Mouse (Mus musculus) forebrain, embryonic 14.5 days (tissue): Measurements from ENCODE around the gene Mamstr. TPM values are rescaled to one million over a fixed set of nuclear protein-coding genes. Genes with fewer than 3 reads are reported as not detected.

Experiments
- ATAC-seq: fragments of 200-750 bp; cut with Nextera tagmentation; 2 replicates; pipeline ENCODE4 v1.8.0; 2017; ENCODE audit warnings: mild to moderate bottlenecking, moderate library complexity
- DNase-seq: peaks from one replicate; pipeline ENCODE4 v3.0.0-alpha.2; 2015; ENCODE audit warnings: low spot score
- H3K27ac ChIP-seq: fragments of 300-500 bp; sonication (generic); 2 replicates; pipeline ENCODE4 v1.5.1; 2014; ENCODE audit warnings: low read depth, mild to moderate bottlenecking, control low read depth, low read length, moderate library complexity
- H3K27me3 ChIP-seq: fragments of 300-500 bp; sonication (generic); replicated peaks from 2 replicates; pipeline ENCODE4 v1.6.1; 2014; ENCODE audit warnings: low read length, control low read depth, mixed read lengths; ENCODE audit not compliant: control insufficient read depth, insufficient read depth
- H3K36me3 ChIP-seq: fragments of 300-500 bp; sonication (generic); 2 replicates; pipeline ENCODE4 v1.6.1; 2014; ENCODE audit warnings: low read length, control low read depth; ENCODE audit not compliant: control insufficient read depth, insufficient read depth
- H3K4me1 ChIP-seq: fragments of 300-500 bp; sonication (generic); 2 replicates; pipeline ENCODE4 v1.6.1; 2014; ENCODE audit warnings: antibody characterized with exemption, low read length, control low read depth; ENCODE audit not compliant: control insufficient read depth, insufficient read depth
- H3K4me2 ChIP-seq: fragments of 300-500 bp; sonication (generic); 2 replicates; pipeline ENCODE4 v1.6.1; 2014; ENCODE audit warnings: mild to moderate bottlenecking, control low read depth, low read length
- H3K4me3 ChIP-seq: fragments of 300-500 bp; sonication (generic); 2 replicates; pipeline ENCODE4 v1.5.1; 2014; ENCODE audit warnings: low read depth, low read length, control low read depth
- H3K9ac ChIP-seq: fragments of 300-500 bp; sonication (generic); 2 replicates; pipeline ENCODE4 v1.6.1; 2014; ENCODE audit warnings: mild to moderate bottlenecking, low read length, control low read depth, moderate library complexity
- H3K9me3 ChIP-seq: fragments of 300-500 bp; sonication (generic); replicated peaks from 2 replicates; pipeline ENCODE4 v1.6.1; 2016; ENCODE audit warnings: low read length, control low read depth, mixed read lengths; ENCODE audit not compliant: control insufficient read depth
- WGBS: fragments of 180-500 bp; shearing (Covaris S2); extraction: QIAGEN DNeasy Blood & Tissue Kit; methylation state at CpG from one replicate; pipeline ENCODE4 v1.1.7; 2014; 5-methylcytosine and 5-hydroxymethylcytosine counted together
- polyA plus RNA-seq: library from polyadenylated mRNA; unstranded; fragments of >200 nt; fragmentation: Nextera tagmentation; extraction: Ambion mirVana; gene quantifications from 2 replicates; pipeline ENCODE4 v1.2.1, GENCODE M21; 2014

The Mamstr gene
- polyA plus RNA-seq, 1 experiment from 2014 or later = 1.3 TPM

DNA sequence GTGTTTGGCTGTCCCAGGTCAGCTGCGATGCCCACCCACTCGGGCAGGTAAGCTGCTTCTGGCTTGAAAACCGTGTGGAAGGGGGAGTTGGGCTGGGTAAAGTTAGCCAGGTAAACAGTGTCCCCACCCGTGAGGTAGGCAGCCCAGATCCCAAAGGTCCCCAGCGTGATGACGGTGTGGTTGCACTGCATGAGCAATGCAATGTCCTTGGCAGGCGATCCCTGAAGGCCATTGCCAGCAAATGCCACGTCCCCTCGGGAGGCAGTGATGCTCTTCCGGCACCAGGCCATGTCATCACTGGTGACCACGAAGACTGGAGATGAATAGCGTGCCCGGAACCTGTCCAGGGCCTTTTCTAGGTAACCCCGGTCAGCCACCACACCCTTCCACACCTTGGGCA lies 38.7 kb downstream of the Mamstr start:
- no peaks in the 10 kb centered on the region for H3K27me3 ChIP-seq
- H3K4me1 ChIP-seq = no peaks in the 10 kb centered on the region
- H3K36me3 ChIP-seq = no peaks in the 10 kb centered on the region
- no peak overlapping the region for H3K4me2 ChIP-seq
- no peak overlapping the region for H3K27ac ChIP-seq
- no peaks in the 10 kb centered on the region for H3K9me3 ChIP-seq
- DNase-seq = no peak
- WGBS = 93% methylated on average over 14 of the region's 14 CpGs
- no peak for ATAC-seq
- H3K9ac ChIP-seq = no peak overlapping the region
- H3K4me3 ChIP-seq = no peak overlapping the region

DNA sequence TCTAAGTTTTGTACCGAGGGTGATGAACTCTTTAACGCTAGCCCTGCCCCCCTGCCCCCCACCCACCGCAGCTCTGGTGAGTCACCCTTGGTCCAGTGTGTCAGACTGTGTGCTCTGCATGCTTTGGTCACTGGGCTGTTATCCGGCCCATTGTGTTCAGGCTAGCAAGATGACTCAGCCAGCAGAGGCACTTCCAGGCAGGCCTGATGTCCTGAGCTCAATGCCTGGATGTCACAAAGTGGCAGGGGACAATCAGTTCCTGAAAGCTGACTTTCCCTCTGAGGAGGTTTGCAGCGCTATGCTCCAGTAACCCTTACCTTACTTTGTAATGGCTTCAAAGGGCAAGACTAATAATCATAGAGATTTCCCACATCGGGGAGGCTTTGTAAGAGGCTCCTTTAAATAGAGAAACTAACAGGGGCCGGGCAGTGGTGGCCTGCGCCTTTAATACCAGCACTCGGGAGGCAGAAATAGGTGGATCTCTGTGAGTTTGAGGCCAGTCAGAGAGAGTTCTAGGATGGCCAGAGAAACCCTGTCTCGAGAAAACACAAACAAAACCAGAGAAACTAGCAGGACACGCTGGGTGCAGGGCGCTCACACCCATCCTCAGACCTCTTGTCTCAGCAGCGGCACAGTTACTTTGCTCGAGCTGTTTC lies 40.3 kb downstream of the Mamstr start:
- WGBS = 67% methylated on average over 14 of the region's 14 CpGs
- Histone ChIP-seq H3K9me3 (no peaks in the 10 kb centered on the region), H3K36me3 (no peaks in the 10 kb centered on the region), H3K4me2 (no peak overlapping the region), H3K4me3 (no peak overlapping the region), H3K9ac (no peak overlapping the region), H3K27me3 (no peaks in the 10 kb centered on the region), H3K4me1 (no peaks in the 10 kb centered on the region), H3K27ac (no peak overlapping the region)
- DNase-seq (no peak), ATAC-seq (no peak)

DNA sequence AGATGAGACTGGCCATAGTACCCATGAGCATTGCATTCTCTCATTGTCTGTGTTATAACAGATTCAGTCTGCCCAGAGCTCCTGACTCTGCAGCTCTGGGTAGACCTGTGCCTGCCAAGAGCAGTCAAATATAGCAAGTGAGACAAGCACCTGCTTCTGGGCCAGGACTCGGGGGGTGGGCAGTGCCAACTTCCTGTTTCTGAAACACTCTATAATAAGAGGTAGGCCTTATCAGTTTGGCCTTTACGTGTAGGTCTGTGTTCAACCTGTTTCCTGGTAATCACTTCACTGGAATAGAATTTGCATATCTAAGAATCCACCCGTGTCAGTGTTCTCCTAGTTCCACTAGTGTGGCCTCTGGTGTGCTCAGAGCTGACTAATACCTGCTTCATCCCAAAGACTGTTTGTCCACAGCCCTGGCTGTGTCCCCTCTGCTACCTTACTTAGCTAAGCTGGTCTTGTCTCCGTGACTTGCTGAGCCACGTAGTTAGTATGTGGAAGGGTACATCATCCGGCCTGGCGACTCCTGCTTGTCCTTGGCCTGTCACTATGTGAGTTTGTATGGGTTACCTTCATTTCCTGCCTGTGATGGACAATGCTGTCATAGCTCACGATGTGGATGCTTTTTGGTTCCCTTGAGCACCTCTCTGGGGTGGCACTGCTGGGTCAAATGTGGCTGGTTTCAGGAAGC lies 41.4 kb downstream of the Mamstr start:
- H3K4me3 ChIP-seq = no peak overlapping the region
- no peaks in the 10 kb centered on the region for H3K4me1 ChIP-seq
- H3K27ac ChIP-seq = no peak overlapping the region
- H3K9me3 ChIP-seq = no peaks in the 10 kb centered on the region
- no peak for ATAC-seq
- no peaks in the 10 kb centered on the region for H3K27me3 ChIP-seq
- H3K4me2 ChIP-seq = no peak overlapping the region
- WGBS = 87% methylated on average over 8 of the region's 8 CpGs
- H3K36me3 ChIP-seq = no peaks in the 10 kb centered on the region
- no peak overlapping the region for H3K9ac ChIP-seq
- DNase-seq = no peak

DNA sequence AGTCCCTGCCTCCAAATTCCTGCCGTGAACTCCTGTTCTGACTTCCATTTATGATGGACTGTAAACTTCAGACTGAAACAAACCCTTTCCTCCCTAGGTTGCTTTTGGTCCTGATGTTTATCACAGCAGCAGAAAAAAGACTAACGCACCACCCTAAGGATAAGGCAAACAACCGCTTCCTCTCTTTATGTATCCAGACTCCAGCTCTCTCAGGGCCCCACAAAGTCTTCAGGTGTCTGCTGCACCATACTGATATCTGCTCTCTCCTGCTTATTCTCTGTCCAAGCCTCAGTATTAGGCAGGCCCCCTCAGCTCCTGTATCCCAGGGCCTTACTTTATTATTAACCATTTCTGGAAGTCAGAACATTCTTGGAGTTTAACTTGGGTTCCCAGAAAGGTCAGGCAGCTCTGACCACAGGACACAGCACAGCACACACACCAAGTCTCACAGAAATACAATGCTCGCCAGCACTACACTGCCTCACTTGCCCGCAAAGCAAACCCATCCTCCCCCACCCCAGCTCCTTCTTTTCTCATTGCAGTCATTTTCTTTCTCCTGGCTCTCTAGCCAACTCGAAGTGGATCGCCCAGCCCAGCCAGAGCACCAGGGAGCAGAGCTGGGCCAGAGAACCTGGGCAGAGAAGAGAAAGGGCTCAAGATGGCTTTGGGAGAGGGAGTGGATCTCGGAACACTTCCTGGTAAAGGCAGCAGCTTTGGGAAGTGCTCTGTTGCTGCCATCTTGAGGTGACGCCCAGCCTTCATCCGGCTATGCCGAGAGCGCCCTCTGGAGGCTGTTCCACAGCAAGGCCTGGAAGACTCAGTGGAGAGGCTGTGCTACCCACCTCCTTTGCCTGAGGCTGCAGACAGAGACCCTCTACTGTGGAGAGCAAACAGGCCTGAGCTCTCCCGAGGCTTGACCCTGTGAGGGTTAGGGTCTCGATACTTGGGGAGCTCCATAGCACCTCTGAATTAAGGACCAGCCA lies 42.7 kb downstream of the Mamstr start:
- Histone ChIP-seq H3K4me3 (no peak overlapping the region), H3K4me2 (peak overlapping the region; percentile 33), H3K9ac (no peak overlapping the region; the same call in 1 of the 2 replicates), H3K4me1 (no peaks in the 10 kb centered on the region), H3K36me3 (no peaks in the 10 kb centered on the region), H3K27ac (peak overlapping the region; percentile 34; the same call in 1 of the 2 replicates), H3K27me3 (no peaks in the 10 kb centered on the region), H3K9me3 (no peaks in the 10 kb centered on the region)
- ATAC-seq = peak; percentile 84
- 29% methylated on average over 14 of the region's 14 CpGs for WGBS
- DNase-seq = peak; percentile 94

DNA sequence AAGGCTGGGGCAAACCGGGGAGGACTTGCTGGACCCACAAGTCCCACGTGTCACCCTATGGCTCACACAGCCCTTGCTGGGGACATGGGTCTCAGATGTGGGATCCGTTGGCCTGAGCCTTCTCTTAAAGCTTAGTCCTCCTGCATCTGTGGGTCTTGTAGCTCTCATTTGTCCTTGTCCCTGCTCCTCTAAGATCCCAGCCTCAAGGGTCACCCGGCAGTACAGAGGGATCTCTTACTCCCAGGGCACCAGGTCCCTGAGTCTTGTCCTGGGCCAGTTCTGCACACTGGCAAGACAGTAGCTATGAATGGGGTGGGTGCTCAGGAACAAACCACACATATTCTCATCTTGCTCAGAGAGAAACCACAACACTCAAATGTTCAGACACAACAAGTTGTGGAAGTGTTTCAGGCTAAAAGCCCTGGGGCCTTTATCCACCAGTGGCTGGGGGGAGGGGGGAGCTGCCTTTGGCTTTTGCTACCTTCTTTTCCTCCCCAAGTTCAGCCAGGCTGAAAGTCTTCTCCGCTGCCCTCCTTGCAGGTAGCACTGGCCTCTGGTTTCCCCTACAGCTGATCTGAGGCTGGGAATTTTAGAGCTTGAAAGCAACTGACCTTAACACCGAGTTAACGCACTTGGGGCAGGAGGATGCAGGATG lies 43.7 kb downstream of the Mamstr start, which contains the start of gene Ntn5:
Gene Ntn5 (plus strand): TSS at position 627 of the 655 bp plus-strand sequence.
- no peak within 1 kb of the TSS for H3K27ac ChIP-seq
- DNase-seq = no peak

DNA sequence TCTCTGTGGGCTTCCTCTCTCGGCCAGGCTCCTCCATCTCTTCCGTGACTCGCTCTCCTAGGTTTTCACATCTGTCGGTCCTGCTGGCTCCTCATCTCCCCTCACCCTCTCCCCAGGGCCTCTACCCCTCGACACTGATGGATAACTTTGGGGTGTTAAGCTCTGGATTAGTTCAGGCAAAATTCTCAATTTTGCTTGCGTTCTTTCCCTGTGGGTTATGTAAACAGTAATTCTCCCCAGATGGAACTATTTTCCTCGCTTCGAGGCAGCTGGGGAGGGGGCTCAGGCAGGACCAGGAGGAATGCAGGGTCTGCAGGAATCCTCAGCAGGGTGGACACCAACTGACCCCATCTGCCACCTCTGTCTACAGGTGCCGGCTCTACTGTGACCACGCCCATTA lies 46.0 kb downstream of the Mamstr start:
- H3K4me3 ChIP-seq = no peak overlapping the region
- H3K4me2 ChIP-seq = no peak overlapping the region
- H3K9ac ChIP-seq = no peak overlapping the region
- no peak for ATAC-seq
- WGBS = 78% methylated on average over 10 of the region's 10 CpGs
- H3K27ac ChIP-seq = no peak overlapping the region
- H3K27me3 ChIP-seq = no peaks in the 10 kb centered on the region
- no peaks in the 10 kb centered on the region for H3K4me1 ChIP-seq
- no peaks in the 10 kb centered on the region for H3K36me3 ChIP-seq
- DNase-seq = no peak
- H3K9me3 ChIP-seq = no peaks in the 10 kb centered on the region

More for the DNA sequence above, 43.7 kb downstream of the Mamstr start, which contains the start of gene Ntn5:
- Histone ChIP-seq H3K36me3 (no peaks in the 10 kb centered on the region), H3K4me3 (no peak within 1 kb of the TSS), H3K9me3 (no peaks in the 10 kb centered on the region), H3K9ac (0 out of 2 replicates have a peak within 1 kb of the TSS, but pooled peaks have one; percentile 3), H3K4me1 (no peaks in the 10 kb centered on the region), H3K27me3 (no peaks in the 10 kb centered on the region), H3K4me2 (no peak within 1 kb of the TSS)
- WGBS = 82% methylated on average over 7 of the region's 7 CpGs
- ATAC-seq = no peak

DNA sequence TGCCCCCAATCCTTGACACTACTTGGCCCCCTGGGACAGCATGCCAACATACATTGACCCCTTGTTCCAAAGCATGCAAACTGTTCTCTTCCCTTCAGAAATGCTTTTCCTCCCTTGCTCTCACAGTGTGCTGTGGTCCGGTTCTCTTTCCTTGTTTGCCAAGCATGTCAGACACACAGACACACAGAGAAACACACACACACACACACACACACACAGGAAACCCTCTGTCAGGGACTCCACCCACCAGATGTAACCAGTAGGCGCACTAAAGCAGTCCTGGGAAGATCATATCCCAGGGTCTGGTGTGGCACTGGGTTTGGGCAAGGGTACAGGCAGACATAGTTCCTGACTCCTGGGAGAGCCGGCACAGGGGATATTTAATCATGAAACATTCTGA lies 47.1 kb downstream of the Mamstr start:
- H3K9ac ChIP-seq = no peak overlapping the region
- no peaks in the 10 kb centered on the region for H3K4me1 ChIP-seq
- 82% methylated on average over 3 of the region's 3 CpGs for WGBS
- H3K4me2 ChIP-seq = no peak overlapping the region
- ATAC-seq (no peak), DNase-seq (no peak)
- H3K36me3 ChIP-seq = no peaks in the 10 kb centered on the region
- H3K9me3 ChIP-seq = no peaks in the 10 kb centered on the region
- H3K4me3 ChIP-seq = no peak overlapping the region
- no peak overlapping the region for H3K27ac ChIP-seq
- H3K27me3 ChIP-seq = no peaks in the 10 kb centered on the region

DNA sequence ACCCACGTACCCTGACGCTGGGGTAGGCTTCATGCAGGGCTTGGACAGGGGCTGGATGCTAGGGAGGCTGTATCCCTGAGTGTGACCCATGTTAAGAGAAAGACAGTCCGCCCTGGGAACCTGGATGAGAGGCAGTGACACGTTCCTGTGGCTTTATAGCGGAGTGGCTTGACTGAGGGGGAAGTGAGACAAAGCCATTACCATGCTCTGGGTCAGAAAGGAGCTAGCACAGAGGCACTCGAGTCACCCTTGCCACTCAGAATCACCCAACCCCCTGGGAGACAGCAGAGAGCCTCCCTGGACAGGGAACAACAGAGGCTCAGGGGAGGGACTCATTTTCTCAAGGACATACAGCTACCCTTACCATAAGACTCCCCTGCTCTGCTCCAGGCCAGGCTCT lies 49.3 kb downstream of the Mamstr start:
- no peak for DNase-seq
- Histone ChIP-seq H3K4me3 (no peak overlapping the region), H3K9me3 (no peaks in the 10 kb centered on the region), H3K27ac (no peak overlapping the region), H3K4me2 (no peak overlapping the region), H3K27me3 (no peaks in the 10 kb centered on the region), H3K4me1 (no peaks in the 10 kb centered on the region), H3K36me3 (no peaks in the 10 kb centered on the region), H3K9ac (no peak overlapping the region)
- WGBS = 64% methylated on average over 6 of the region's 6 CpGs
- no peak for ATAC-seq
